Mouse (Mus musculus) bone marrow macrophage, adult 2 months (primary cell): ENCODE results near the gene Pogz. TPM values are rescaled to one million over a fixed set of nuclear protein-coding genes. Genes with fewer than 3 reads are reported as not detected.
"Not testable (repeated sequence)": the region's sequence is repeated elsewhere in the genome, so short reads cannot be mapped to it uniquely, and the experiment has no call there.

Experiments used
- H3K27ac ChIP-seq: 2 replicates; pipeline ENCODE4 v1.5.1; 2012; ENCODE audit warnings: low read depth, low read length; ENCODE audit not compliant: insufficient read depth
- H3K4me1 ChIP-seq: 2 replicates; pipeline ENCODE4 v1.6.1; 2012; ENCODE audit warnings: low read length; ENCODE audit not compliant: control insufficient read depth, insufficient read depth
- H3K4me3 ChIP-seq: 2 replicates; pipeline ENCODE4 v1.5.1; 2012; ENCODE audit warnings: mild to moderate bottlenecking, low read length, moderate library complexity; ENCODE audit not compliant: insufficient read depth
- CTCF ChIP-seq: IDR thresholded peaks from 2 replicates; pipeline ENCODE4 v1.5.1; 2012; ENCODE audit warnings: low read depth, mild to moderate bottlenecking, low read length, moderate library complexity
- POLR2A ChIP-seq: IDR thresholded peaks from 2 replicates; pipeline ENCODE4 v1.6.1; 2012; ENCODE audit warnings: mild to moderate bottlenecking, low read depth, low read length, borderline replicate concordance
- polyA plus RNA-seq: library from polyadenylated mRNA; stranded (reverse); fragments of >200 nt; gene quantifications from 2 replicates; pipeline ENCODE4 v1.2.4, GENCODE M21; 2012; ENCODE audit not compliant: missing spikeins, insufficient read depth, insufficient read length

Pogz gene
- polyA plus RNA-seq, 1 experiment = 20.7 TPM

- Histone ChIP-seq H3K4me1 (peaks cover 15% of the 10 kb centered on the region), H3K27ac (no peak overlapping the region), H3K4me3 (no peak overlapping the region)
- TF ChIP-seq CTCF = no peak
- TF ChIP-seq POLR2A = no peak
These were observed 14.8 kb downstream of the Pogz start for GRCm38 (mm10) chr3:94852215-94852614.

- Histone ChIP-seq H3K4me3 (no peak overlapping the region), H3K4me1 (peaks cover 4% of the 10 kb centered on the region), H3K27ac (no peak overlapping the region)
- TF ChIP-seq POLR2A = no peak
- TF ChIP-seq CTCF = no peak
These were observed 22.1 kb downstream of the Pogz start for GRCm38 (mm10) chr3:94859471-94859870.

GRCm38 (mm10) chr3:94869011-94869410 lies 31.6 kb downstream of the Pogz start:
- H3K27ac ChIP-seq = no peak overlapping the region
- no peak overlapping the region for H3K4me3 ChIP-seq
- H3K4me1 ChIP-seq = no peaks in the 10 kb centered on the region; the same call in 1 of the 2 replicates
- TF ChIP-seq POLR2A (no peak), CTCF (no peak)

- Histone ChIP-seq H3K4me1 (no peaks in the 10 kb centered on the region), H3K27ac (no peak overlapping the region), H3K4me3 (no peak overlapping the region)
- no peak for TF ChIP-seq CTCF
- TF ChIP-seq POLR2A = no peak
These were observed 41.3 kb downstream of the Pogz start for GRCm38 (mm10) chr3:94878618-94879017.

- peaks cover 10% of the 10 kb centered on the region for H3K4me1 ChIP-seq
- H3K4me3 ChIP-seq = no peak overlapping the region
- TF ChIP-seq CTCF = no peak
- TF ChIP-seq POLR2A = no peak
- H3K27ac ChIP-seq = no peak overlapping the region
These were observed 44.5 kb downstream of the Pogz start for GRCm38 (mm10) chr3:94881840-94882239.

GRCm38 (mm10) chr3:94882579-94882978 lies 45.2 kb downstream of the Pogz start:
- TF ChIP-seq POLR2A (no peak), CTCF (no peak)
- H3K4me1 ChIP-seq = peaks cover 15% of the 10 kb centered on the region
- no peak overlapping the region for H3K4me3 ChIP-seq
- H3K27ac ChIP-seq = no peak overlapping the region

- peak within 1 kb of the TSS; percentile 81 for H3K4me3 ChIP-seq
- TF ChIP-seq CTCF (no peak), POLR2A (no peak)
- peak within 1 kb of the TSS; percentile 74 for H3K27ac ChIP-seq
- H3K4me1 ChIP-seq = peaks cover 22% of the 10 kb centered on the region
These were observed 49.2 kb downstream of the Pogz start, which contains the start of gene Psmb4 for GRCm38 (mm10) chr3:94886316-94887224. Gene Psmb4 (minus strand): TSS chr3:94886961.

- TF ChIP-seq POLR2A (no peak), CTCF (no peak)
- no peak overlapping the region for H3K27ac ChIP-seq
- peaks cover 22% of the 10 kb centered on the region for H3K4me1 ChIP-seq
- no peak overlapping the region for H3K4me3 ChIP-seq
These were observed 51.2 kb downstream of the Pogz start for GRCm38 (mm10) chr3:94888595-94888994.

- Histone ChIP-seq H3K27ac (no peak overlapping the region), H3K4me3 (no peak overlapping the region), H3K4me1 (peaks cover 7% of the 10 kb centered on the region)
- TF ChIP-seq POLR2A = no peak
These were observed 56.7 kb downstream of the Pogz start for GRCm38 (mm10) chr3:94894076-94894475.

GRCm38 (mm10) chr3:94902747-94903146 lies 65.4 kb downstream of the Pogz start:
- TF ChIP-seq CTCF (no peak), POLR2A (no peak)
- no peak overlapping the region for H3K27ac ChIP-seq
- H3K4me1 ChIP-seq = no peaks in the 10 kb centered on the region
- no peak overlapping the region for H3K4me3 ChIP-seq

- not testable (repeated sequence) for H3K4me3 ChIP-seq, H3K27ac ChIP-seq, H3K4me1 ChIP-seq
These were observed 67.4 kb downstream of the Pogz start for GRCm38 (mm10) chr3:94904759-94905158.
